Comparison of ENCODE assay signal across 19 mouse cellular contexts in the genomic region with DNA sequence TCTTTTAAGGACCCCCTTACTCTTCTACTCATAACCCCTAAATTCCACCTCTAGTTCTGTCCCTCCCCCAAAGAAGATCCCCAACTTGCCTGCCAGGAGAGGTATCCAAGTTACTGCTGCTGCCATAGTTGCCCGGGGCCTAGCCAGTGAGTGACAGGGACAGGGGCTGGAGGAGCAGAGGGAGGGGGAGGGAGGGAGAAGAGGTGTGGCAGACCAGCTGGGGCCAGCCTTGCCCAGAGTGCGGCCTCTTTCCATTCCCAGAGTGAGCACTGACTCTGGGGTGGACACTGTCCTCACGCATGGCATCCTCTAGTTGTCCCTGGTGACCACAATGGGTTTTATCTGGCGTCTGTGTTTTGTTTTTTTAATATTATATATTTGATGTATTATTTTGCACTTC. TPM values are rescaled to one million over a fixed set of nuclear protein-coding genes. Genes with fewer than 3 reads are reported as not detected.
DNase-seq lines count a peak whose midpoint lies in the region; ATAC-seq and TF ChIP-seq lines count a peak whose summit lies in the region.
"Had no signal": no experiment of that assay in that cellular context is flagged by ENCODE, and none has a peak within 500 bp of the region (broad histone marks: within the 10 kb centered on the region; RNA-seq: fewer than 3 reads in every experiment).

No protein-coding gene starts in this region.

- peak; percentile 53 for DNase-seq in hindbrain, embryonic 11.5 days (ENCODE audit: low spot score)
- no peak for DNase-seq in hindbrain, embryonic 14.5 days (ENCODE audit: low spot score)
- peak; percentile 77 for DNase-seq in gastrocnemius, adult 18-20 months (ENCODE audit: low spot score)
- DNase-seq in forebrain, postnatal 0 days = no peak
- DNase-seq in layer of hippocampus, adult 9-10 months (ENCODE audit: low spot score) = no peak
- no peak for DNase-seq in urinary bladder, postnatal 4 days (ENCODE audit: low spot score in 2 of 2)
- DNase-seq: lung, postnatal 10 days; spleen, adult 18-20 months; thymus, postnatal 36 days had no signal

- H3K36me3 ChIP-seq in hindbrain, embryonic 11.5 days (ENCODE audit: control insufficient read depth, insufficient read depth, low read length) = no peaks in the 10 kb centered on the region
- no peaks in the 10 kb centered on the region for H3K36me3 ChIP-seq in hindbrain, embryonic 14.5 days (replicated peaks; ENCODE audit: control insufficient read depth, insufficient read depth)
- no peaks in the 10 kb centered on the region for H3K36me3 ChIP-seq in heart, embryonic 12.5 days
- H3K36me3 ChIP-seq in limb, embryonic 15.5 days = no peaks in the 10 kb centered on the region
- H3K36me3 ChIP-seq in forebrain, postnatal 0 days (ENCODE audit: insufficient read depth) = no peaks in the 10 kb centered on the region
- H3K36me3 ChIP-seq: midbrain, embryonic 13.5 days had no signal

- peak; percentile 58; the same call in 1 of the 2 replicates for ATAC-seq in hindbrain, embryonic 11.5 days (ENCODE audit: low FRiP score)
- ATAC-seq in hindbrain, embryonic 14.5 days (ENCODE audit: low FRiP score) = no peak
- peak; percentile 55 for ATAC-seq in heart, embryonic 12.5 days (ENCODE audit: insufficient number of reproducible peaks, low FRiP score)
- ATAC-seq in limb, embryonic 15.5 days (ENCODE audit: insufficient number of reproducible peaks, low FRiP score, low TSS enrichment, low read depth) = 0 out of 2 replicates have a peak, but pooled peaks have one; percentile 47
- no peak for ATAC-seq in forebrain, postnatal 0 days
- ATAC-seq: midbrain, embryonic 13.5 days had no signal

- H3K27me3 ChIP-seq in hindbrain, embryonic 11.5 days (ENCODE audit: control insufficient read depth, insufficient read depth, low read length) = no peaks in the 10 kb centered on the region
- no peaks in the 10 kb centered on the region for H3K27me3 ChIP-seq in hindbrain, embryonic 14.5 days (ENCODE audit: control insufficient read depth, insufficient read depth, low read length)
- H3K27me3 ChIP-seq in heart, embryonic 12.5 days (replicated peaks) = no peaks in the 10 kb centered on the region
- H3K27me3 ChIP-seq in limb, embryonic 15.5 days = no peaks in the 10 kb centered on the region
- H3K27me3 ChIP-seq in forebrain, postnatal 0 days (ENCODE audit: insufficient read depth, low read length) = no peaks in the 10 kb centered on the region
- H3K27me3 ChIP-seq: midbrain, embryonic 13.5 days had no signal

- H3K4me1 ChIP-seq in hindbrain, embryonic 11.5 days (replicated peaks; ENCODE audit: control insufficient read depth, insufficient read depth, low read length) = no peaks in the 10 kb centered on the region
- H3K4me1 ChIP-seq in hindbrain, embryonic 14.5 days (replicated peaks; ENCODE audit: control insufficient read depth, insufficient read depth, low read length) = 0 out of 2 replicates have a peak, but pooled peaks cover 5% of the 10 kb centered on the region
- peaks cover 52% of the 10 kb centered on the region for H3K4me1 ChIP-seq in heart, embryonic 12.5 days (replicated peaks)
- H3K4me1 ChIP-seq in limb, embryonic 15.5 days = 0 out of 2 replicates have a peak, but pooled peaks cover 5% of the 10 kb centered on the region
- H3K4me1 ChIP-seq in forebrain, postnatal 0 days (ENCODE audit: insufficient read depth) = peaks cover 7% of the 10 kb centered on the region

- no peak overlapping the region for H3K9ac ChIP-seq in hindbrain, embryonic 11.5 days (ENCODE audit: low read depth, low read length)
- no peak overlapping the region for H3K9ac ChIP-seq in hindbrain, embryonic 14.5 days
- H3K9ac ChIP-seq in heart, embryonic 12.5 days = peak overlapping the region; percentile 70
- H3K9ac ChIP-seq in limb, embryonic 15.5 days = no peak overlapping the region
- H3K9ac ChIP-seq in forebrain, postnatal 0 days = no peak overlapping the region
- H3K9ac ChIP-seq: liver, embryonic 14.5 days; midbrain, embryonic 13.5 days had no signal

- WGBS in hindbrain, embryonic 11.5 days = 47% methylated on average over 4 of the region's 4 CpGs
- whole genome bisulfite sequencing in hindbrain, embryonic 14.5 days = 29% methylated on average over 4 of the region's 4 CpGs
- WGBS in heart, embryonic 12.5 days = 45% methylated on average over 4 of the region's 4 CpGs
- WGBS in limb, embryonic 15.5 days = 44% methylated on average over 4 of the region's 4 CpGs
- 59% methylated on average over 4 of the region's 4 CpGs for WGBS in forebrain, postnatal 0 days

- no peak for TF ChIP-seq CTCF in forebrain, postnatal 0 days (IDR thresholded peaks at IDR 0.05; ENCODE audit: low read depth)

- H3K27ac ChIP-seq in hindbrain, embryonic 11.5 days (ENCODE audit: low read depth, low read length) = no peak overlapping the region
- H3K27ac ChIP-seq in hindbrain, embryonic 14.5 days = no peak overlapping the region
- peak overlapping the region; percentile 76 for H3K27ac ChIP-seq in heart, embryonic 12.5 days (ENCODE audit: poor library complexity, severe bottlenecking)
- H3K27ac ChIP-seq in limb, embryonic 15.5 days = no peak overlapping the region
- no peak overlapping the region for H3K27ac ChIP-seq in forebrain, postnatal 0 days (ENCODE audit: low read depth, low read length)
- H3K27ac ChIP-seq: liver, embryonic 14.5 days; midbrain, embryonic 13.5 days; stomach, postnatal 0 days had no signal

- no peaks in the 10 kb centered on the region for H3K9me3 ChIP-seq in hindbrain, embryonic 11.5 days (ENCODE audit: control insufficient read depth, low read length)
- no peaks in the 10 kb centered on the region for H3K9me3 ChIP-seq in hindbrain, embryonic 14.5 days (ENCODE audit: control insufficient read depth, low read length)
- no peaks in the 10 kb centered on the region for H3K9me3 ChIP-seq in heart, embryonic 12.5 days (replicated peaks)
- no peaks in the 10 kb centered on the region for H3K9me3 ChIP-seq in limb, embryonic 15.5 days
- no peaks in the 10 kb centered on the region for H3K9me3 ChIP-seq in forebrain, postnatal 0 days (ENCODE audit: low read length)
- H3K9me3 ChIP-seq: midbrain, embryonic 13.5 days had no signal

- no peak overlapping the region for H3K4me2 ChIP-seq in hindbrain, embryonic 11.5 days (replicated peaks; ENCODE audit: low read depth, low read length)
- H3K4me2 ChIP-seq in hindbrain, embryonic 14.5 days (replicated peaks) = no peak overlapping the region
- H3K4me2 ChIP-seq in heart, embryonic 12.5 days = peak overlapping the region; percentile 63
- H3K4me2 ChIP-seq in limb, embryonic 15.5 days = no peak overlapping the region
- H3K4me2 ChIP-seq in forebrain, postnatal 0 days (ENCODE audit: low read depth) = no peak overlapping the region
- H3K4me2 ChIP-seq: midbrain, embryonic 13.5 days had no signal

- H3K4me3 ChIP-seq in hindbrain, embryonic 11.5 days (ENCODE audit: low read depth, low read length) = no peak overlapping the region
- no peak overlapping the region for H3K4me3 ChIP-seq in hindbrain, embryonic 14.5 days (replicated peaks; ENCODE audit: low read length)
- H3K4me3 ChIP-seq in heart, embryonic 12.5 days = peak overlapping the region; percentile 40
- peak overlapping the region; percentile 8 for H3K4me3 ChIP-seq in limb, embryonic 15.5 days
- H3K4me3 ChIP-seq in forebrain, postnatal 0 days (ENCODE audit: low read depth, low read length) = no peak overlapping the region
- H3K4me3 ChIP-seq: midbrain, embryonic 13.5 days had no signal

RNA-seq across cellular contexts. Expression of gene Sgca, which starts 2.8 kb away (rescaled TPM):
- polyA plus RNA-seq in hindbrain, embryonic 11.5 days (2014; fragmentation: Nextera tagmentation; extraction: Ambion mirVana) = 0.11 and 0.29 TPM in 2 replicates
- polyA plus RNA-seq in hindbrain, embryonic 14.5 days (2014; fragmentation: Nextera tagmentation; extraction: Ambion mirVana) = 0.17 TPM in 1 of 2 replicates, not detected in the other
- 100 to 1,000 TPM; 283 to 304 TPM for total RNA-seq in gastrocnemius, adult 18-20 months (2021)
- polyA plus RNA-seq in heart, embryonic 12.5 days (2016; fragmentation: Nextera tagmentation; extraction: Ambion mirVana) = 20.6 and 26.6 TPM in 2 replicates
- polyA plus RNA-seq in limb, embryonic 15.5 days (2015; fragmentation: Nextera tagmentation; extraction: Ambion mirVana) = 7.5 and 18.9 TPM in 2 replicates
- total RNA-seq in forebrain, postnatal 0 days (2014; rRNA removed) = 0.15 TPM in 1 of 2 replicates, not detected in the other
- 0.09 and 0.13 TPM in 2 replicates for polyA plus RNA-seq in forebrain, postnatal 0 days (2015; fragmentation: Nextera tagmentation; extraction: Ambion mirVana)
- polyA plus RNA-seq: forebrain, embryonic 11.5 days; liver, embryonic 14.5 days had no signal

RNA-seq across cellular contexts. Expression of gene Hils1, which starts 5.9 kb away (rescaled TPM):
- polyA plus RNA-seq in hindbrain, embryonic 11.5 days (2014; fragmentation: Nextera tagmentation; extraction: Ambion mirVana) = not detected in 2 replicates
- not detected in 2 replicates for polyA plus RNA-seq in hindbrain, embryonic 14.5 days (2014; fragmentation: Nextera tagmentation; extraction: Ambion mirVana)
- total RNA-seq in gastrocnemius, adult 18-20 months (2021) = not detected
- polyA plus RNA-seq in heart, embryonic 12.5 days (2016; fragmentation: Nextera tagmentation; extraction: Ambion mirVana) = 0.30 TPM in 1 of 2 replicates, not detected in the other
- 0.42 TPM in 1 of 2 replicates, not detected in the other for polyA plus RNA-seq in limb, embryonic 15.5 days (2015; fragmentation: Nextera tagmentation; extraction: Ambion mirVana)
- total RNA-seq in forebrain, postnatal 0 days (2014; rRNA removed) = not detected in 2 replicates
- polyA plus RNA-seq in forebrain, postnatal 0 days (2015; fragmentation: Nextera tagmentation; extraction: Ambion mirVana) = not detected in 2 replicates
- total RNA-seq: CH12.LX; layer of hippocampus, adult 18-20 months; left cerebral cortex, postnatal 10 days had no signal
- polyA plus RNA-seq: forebrain, embryonic 11.5 days; kidney, embryonic 14.5 days; liver, embryonic 14.5 days; midbrain, embryonic 13.5 days; stomach, postnatal 0 days had no signal

RNA-seq across cellular contexts. Expression of gene Ppp1r9b, which starts 17.5 kb away (rescaled TPM):
- polyA plus RNA-seq in hindbrain, embryonic 11.5 days (2014; fragmentation: Nextera tagmentation; extraction: Ambion mirVana) = 12.4 and 16.2 TPM in 2 replicates
- polyA plus RNA-seq in hindbrain, embryonic 14.5 days (2014; fragmentation: Nextera tagmentation; extraction: Ambion mirVana) = 27.1 and 27.5 TPM in 2 replicates
- 10 to 100 TPM; 16.1 to 24.5 TPM for total RNA-seq in gastrocnemius, adult 18-20 months (2021)
- polyA plus RNA-seq in heart, embryonic 12.5 days (2016; fragmentation: Nextera tagmentation; extraction: Ambion mirVana) = 10.4 and 12.2 TPM in 2 replicates
- polyA plus RNA-seq in limb, embryonic 15.5 days (2015; fragmentation: Nextera tagmentation; extraction: Ambion mirVana) = 9.7 and 9.9 TPM in 2 replicates
- total RNA-seq in forebrain, postnatal 0 days (2014; rRNA removed) = 184 and 202 TPM in 2 replicates
- polyA plus RNA-seq in forebrain, postnatal 0 days (2015; fragmentation: Nextera tagmentation; extraction: Ambion mirVana) = 22.3 and 24.9 TPM in 2 replicates

RNA-seq across cellular contexts. Expression of gene Samd14, which starts 36.4 kb away (rescaled TPM):
- 46.1 and 47.6 TPM in 2 replicates for polyA plus RNA-seq in hindbrain, embryonic 11.5 days (2014; fragmentation: Nextera tagmentation; extraction: Ambion mirVana)
- 130 and 135 TPM in 2 replicates for polyA plus RNA-seq in hindbrain, embryonic 14.5 days (2014; fragmentation: Nextera tagmentation; extraction: Ambion mirVana)
- total RNA-seq in gastrocnemius, adult 18-20 months (2021) = under 1 TPM; 0.34 to 0.52 TPM
- polyA plus RNA-seq in heart, embryonic 12.5 days (2016; fragmentation: Nextera tagmentation; extraction: Ambion mirVana) = 14.8 and 16.5 TPM in 2 replicates
- 21.4 and 25.1 TPM in 2 replicates for polyA plus RNA-seq in limb, embryonic 15.5 days (2015; fragmentation: Nextera tagmentation; extraction: Ambion mirVana)
- 145 and 150 TPM in 2 replicates for total RNA-seq in forebrain, postnatal 0 days (2014; rRNA removed)
- 113 and 130 TPM in 2 replicates for polyA plus RNA-seq in forebrain, postnatal 0 days (2015; fragmentation: Nextera tagmentation; extraction: Ambion mirVana)

RNA-seq across cellular contexts. Expression of gene Col1a1, which starts 37.3 kb away (rescaled TPM):
- 122 and 135 TPM in 2 replicates for polyA plus RNA-seq in hindbrain, embryonic 11.5 days (2014; fragmentation: Nextera tagmentation; extraction: Ambion mirVana)
- 125 and 157 TPM in 2 replicates for polyA plus RNA-seq in hindbrain, embryonic 14.5 days (2014; fragmentation: Nextera tagmentation; extraction: Ambion mirVana)
- total RNA-seq in gastrocnemius, adult 18-20 months (2021) = 10 to 100 TPM; 64.6 to 65.0 TPM
- 404 and 446 TPM in 2 replicates for polyA plus RNA-seq in heart, embryonic 12.5 days (2016; fragmentation: Nextera tagmentation; extraction: Ambion mirVana)
- polyA plus RNA-seq in limb, embryonic 15.5 days (2015; fragmentation: Nextera tagmentation; extraction: Ambion mirVana) = 4,882 and 5,832 TPM in 2 replicates
- 26.5 and 177 TPM in 2 replicates for total RNA-seq in forebrain, postnatal 0 days (2014; rRNA removed)
- polyA plus RNA-seq in forebrain, postnatal 0 days (2015; fragmentation: Nextera tagmentation; extraction: Ambion mirVana) = 33.2 and 43.3 TPM in 2 replicates

Comparison
In these comparisons a context has a peak if more than half of its experiments do, and no peak if none do; other contexts are left out.
1. ATAC-seq: peak in hindbrain, embryonic 11.5 days (single experiment), heart, embryonic 12.5 days (single experiment) and limb, embryonic 15.5 days (single experiment); none in hindbrain, embryonic 14.5 days (single experiment) and forebrain, postnatal 0 days (single experiment).
2. DNase-seq: peak in hindbrain, embryonic 11.5 days (single experiment) and gastrocnemius, adult 18-20 months (single experiment); none in hindbrain, embryonic 14.5 days (single experiment), forebrain, postnatal 0 days (single experiment), layer of hippocampus, adult 9-10 months (single experiment) and urinary bladder, postnatal 4 days (0 of 2).
3. H3K4me3 ChIP-seq: peak in heart, embryonic 12.5 days (single experiment) and limb, embryonic 15.5 days (single experiment); none in hindbrain, embryonic 11.5 days (single experiment), hindbrain, embryonic 14.5 days (single experiment) and forebrain, postnatal 0 days (single experiment).